Mouse (Mus musculus) MEL (cell line): ENCODE measurements around the gene Cuta. TPM values are rescaled to one million over a fixed set of nuclear protein-coding genes. Genes with fewer than 3 reads are reported as not detected.

Source experiments
- DNase-seq: peaks from one replicate; pipeline ENCODE4 v3.0.0; 2011; ENCODE audit warnings: low read depth, low spot score
- H3K27ac ChIP-seq: 2 replicates; pipeline ENCODE4 v1.5.1; 2012; ENCODE audit warnings: low read depth, mild to moderate bottlenecking, control low read depth, low read length, moderate library complexity; ENCODE audit not compliant: control insufficient read depth
- H3K27me3 ChIP-seq, 2 experiments: fragments of 150-350 bp in 1 of 2; sonication (generic) in 1 of 2; 2 replicates each; pipeline ENCODE4 v1.6.1; 2012; ENCODE audit warnings: low read length in 2 of 2, mild to moderate bottlenecking in 2 of 2, improper control_type of control experiment in 1 of 2, moderate library complexity in 1 of 2; ENCODE audit not compliant: insufficient read depth in 2 of 2, control insufficient read depth in 1 of 2
- H3K36me3 ChIP-seq, 2 experiments: 2 replicates each; pipeline ENCODE4 v1.6.1; 2012 to 2014; ENCODE audit warnings: low read length in 2 of 2, improper control_type of control experiment in 1 of 2, inconsistent platforms in 1 of 2, mild to moderate bottlenecking in 1 of 2; ENCODE audit not compliant: insufficient read depth in 2 of 2, control insufficient read depth in 1 of 2
- H3K4me1 ChIP-seq, 2 experiments: fragments of 150-350 bp in 1 of 2; sonication (generic) in 1 of 2; 2 replicates each; pipeline ENCODE4 v1.6.1; 2012; ENCODE audit warnings: low read length in 2 of 2, improper control_type of control experiment in 1 of 2, mild to moderate bottlenecking in 1 of 2; ENCODE audit not compliant: insufficient read depth in 2 of 2, control insufficient read depth in 1 of 2
- H3K4me3 ChIP-seq, 2 experiments: fragments of 150-350 bp in 1 of 2; sonication (generic) in 1 of 2; 2 replicates each; pipeline ENCODE4 v1.5.1; 2012; ENCODE audit warnings: low read depth in 2 of 2, low read length in 2 of 2, mild to moderate bottlenecking in 2 of 2, moderate library complexity in 2 of 2, control low read depth in 1 of 2, improper control_type of control experiment in 1 of 2; ENCODE audit not compliant: control insufficient read depth in 1 of 2, insufficient read depth in 1 of 2
- H3K79me2 ChIP-seq: 2 replicates; pipeline ENCODE4 v1.6.1; 2012; ENCODE audit warnings: mild to moderate bottlenecking, low read length, moderate library complexity; ENCODE audit not compliant: control insufficient read depth, poor library complexity, insufficient read depth
- H3K9ac ChIP-seq: 2 replicates; pipeline ENCODE4 v1.6.1; 2012; ENCODE audit warnings: low read depth, mild to moderate bottlenecking, control low read depth, low read length, moderate library complexity; ENCODE audit not compliant: control insufficient read depth, poor library complexity, severe bottlenecking
- H3K9me3 ChIP-seq: fragments of 150-350 bp; sonication (generic); replicated peaks from 2 replicates; pipeline ENCODE4 v1.6.1; 2012; ENCODE audit warnings: mild to moderate bottlenecking, low read length, improper control_type of control experiment, moderate library complexity; ENCODE audit not compliant: insufficient read depth
- BHLHE40 ChIP-seq: IDR thresholded peaks from 2 replicates; pipeline ENCODE4 v1.6.1; 2012; ENCODE audit warnings: low read depth, mild to moderate bottlenecking, inconsistent platforms, low read length, improper control_type of control experiment, borderline replicate concordance
- CHD2 ChIP-seq: IDR thresholded peaks from 2 replicates; pipeline ENCODE4 v1.6.1; 2011; ENCODE audit warnings: low read length, improper control_type of control experiment
- CTCF ChIP-seq, 3 experiments: IDR thresholded peaks in 2 of 3; conservative IDR thresholded peaks in 1 of 3; 2 replicates each; pipeline ENCODE4 v1.5.1; 2011 to 2012; ENCODE audit warnings: low read length in 3 of 3, low read depth in 2 of 3, mild to moderate bottlenecking in 2 of 3, improper control_type of control experiment in 1 of 3, inconsistent platforms in 1 of 3, mixed read lengths in 1 of 3, moderate library complexity in 1 of 3; ENCODE audit not compliant: control insufficient read depth in 1 of 3, insufficient read depth in 1 of 3, poor library complexity in 1 of 3, severe bottlenecking in 1 of 3
- ELF1 ChIP-seq: IDR thresholded peaks from 2 replicates; pipeline ENCODE4 v1.6.1; 2014; ENCODE audit warnings: low read depth, mild to moderate bottlenecking, inconsistent platforms, low read length, improper control_type of control experiment, moderate library complexity
- EP300 ChIP-seq, 2 experiments: IDR thresholded peaks; 2 replicates each; pipeline ENCODE4 v1.6.1; 2011; ENCODE audit warnings: improper control_type of control experiment in 2 of 2, low read length in 2 of 2, low read depth in 1 of 2, mild to moderate bottlenecking in 1 of 2
- GATA1 ChIP-seq: IDR thresholded peaks from 2 replicates; pipeline ENCODE4 v1.6.1; 2011; ENCODE audit warnings: low read depth, low read length, improper control_type of control experiment
- JUND ChIP-seq: IDR thresholded peaks from 2 replicates; pipeline ENCODE4 v1.6.1; 2011; ENCODE audit warnings: low read depth, mild to moderate bottlenecking, improper control_type of control experiment, low read length
- KAT2A ChIP-seq: conservative IDR thresholded peaks from 2 replicates; pipeline ENCODE4 v1.6.1; 2012; ENCODE audit warnings: low read depth, low read length, improper control_type of control experiment, inconsistent platforms
- MAFK ChIP-seq: IDR thresholded peaks from 2 replicates; pipeline ENCODE4 v1.6.1; 2011; ENCODE audit warnings: low read depth, mild to moderate bottlenecking, low read length, improper control_type of control experiment, borderline replicate concordance
- MXI1 ChIP-seq: IDR thresholded peaks from 2 replicates; pipeline ENCODE4 v1.6.1; 2011; ENCODE audit warnings: mild to moderate bottlenecking, low read depth, low read length, improper control_type of control experiment
- MYB ChIP-seq: IDR thresholded peaks from 2 replicates; pipeline ENCODE4 v1.6.1; 2011; ENCODE audit warnings: mild to moderate bottlenecking, low read depth, low read length, improper control_type of control experiment
- MYC ChIP-seq: IDR thresholded peaks from 2 replicates; pipeline ENCODE4 v1.6.1; 2011; ENCODE audit warnings: low read depth, mild to moderate bottlenecking, low read length, improper control_type of control experiment, moderate library complexity
- POLR2A ChIP-seq, 2 experiments: IDR thresholded peaks; 2 replicates each; pipeline ENCODE4 v1.6.1; 2011 to 2012; ENCODE audit warnings: low read length in 2 of 2, mild to moderate bottlenecking in 2 of 2, control low read depth in 1 of 2, improper control_type of control experiment in 1 of 2, low read depth in 1 of 2, moderate library complexity in 1 of 2; ENCODE audit not compliant: control insufficient read depth in 1 of 2, insufficient read depth in 1 of 2, poor library complexity in 1 of 2
- POLR2AphosphoS2 ChIP-seq: IDR thresholded peaks from 2 replicates; pipeline ENCODE4 v1.6.1; 2011; ENCODE audit warnings: low read length, improper control_type of control experiment
- RCOR1 ChIP-seq: IDR thresholded peaks from 2 replicates; pipeline ENCODE4 v1.6.1; 2012; ENCODE audit warnings: low read depth, mild to moderate bottlenecking, inconsistent platforms, low read length, improper control_type of control experiment
- SMC3 ChIP-seq: IDR thresholded peaks from 2 replicates; pipeline ENCODE4 v1.6.1; 2011; ENCODE audit warnings: low read depth, low read length, improper control_type of control experiment
- TAL1 ChIP-seq: IDR thresholded peaks from 2 replicates; pipeline ENCODE4 v1.6.1; 2012; ENCODE audit warnings: mild to moderate bottlenecking, inconsistent platforms, low read length, moderate library complexity, mixed read lengths
- TCF12 ChIP-seq: IDR thresholded peaks from 2 replicates; pipeline ENCODE4 v1.6.1; 2014; ENCODE audit warnings: low read depth, mild to moderate bottlenecking, inconsistent platforms, low read length, improper control_type of control experiment, moderate library complexity
- UBTF ChIP-seq: IDR thresholded peaks from 2 replicates; pipeline ENCODE4 v1.6.1; 2012; ENCODE audit warnings: low read depth, mild to moderate bottlenecking, inconsistent platforms, low read length, improper control_type of control experiment, moderate library complexity, borderline replicate concordance; ENCODE audit not compliant: insufficient read depth
- ZKSCAN1 ChIP-seq: IDR thresholded peaks from 2 replicates; pipeline ENCODE4 v1.6.1; 2012; ENCODE audit warnings: low read depth, mild to moderate bottlenecking, inconsistent platforms, low read length, improper control_type of control experiment, moderate library complexity
- ZMIZ1 ChIP-seq: IDR thresholded peaks from 2 replicates; pipeline ENCODE4 v1.6.1; 2012; ENCODE audit warnings: low read depth, mild to moderate bottlenecking, inconsistent platforms, low read length, improper control_type of control experiment, moderate library complexity
- polyA plus RNA-seq, 2 experiments: library from polyadenylated mRNA; stranded (reverse) in 1 of 2; unstranded in 1 of 2; fragments of >175 nt in 1 of 2; fragments of >200 nt in 1 of 2; gene quantifications; 2 replicates each; pipeline versions ENCODE4 v1.2.1 to v1.2.4; 2012; ENCODE audit warnings: low replicate concordance in 2 of 2, low read depth in 1 of 2; ENCODE audit not compliant: insufficient read length in 2 of 2, insufficient read depth in 1 of 2, missing spikeins in 1 of 2
- total RNA-seq: library from RNA; depleted of rRNA; stranded (reverse); fragments of 300-350 nt; gene quantifications from 2 replicates; pipeline ENCODE4 v1.2.3, GENCODE M21; 2012

Cuta gene
- total and polyA plus RNA-seq, 3 experiments, result 66.8 to 220 TPM; not detected in 1

DNA sequence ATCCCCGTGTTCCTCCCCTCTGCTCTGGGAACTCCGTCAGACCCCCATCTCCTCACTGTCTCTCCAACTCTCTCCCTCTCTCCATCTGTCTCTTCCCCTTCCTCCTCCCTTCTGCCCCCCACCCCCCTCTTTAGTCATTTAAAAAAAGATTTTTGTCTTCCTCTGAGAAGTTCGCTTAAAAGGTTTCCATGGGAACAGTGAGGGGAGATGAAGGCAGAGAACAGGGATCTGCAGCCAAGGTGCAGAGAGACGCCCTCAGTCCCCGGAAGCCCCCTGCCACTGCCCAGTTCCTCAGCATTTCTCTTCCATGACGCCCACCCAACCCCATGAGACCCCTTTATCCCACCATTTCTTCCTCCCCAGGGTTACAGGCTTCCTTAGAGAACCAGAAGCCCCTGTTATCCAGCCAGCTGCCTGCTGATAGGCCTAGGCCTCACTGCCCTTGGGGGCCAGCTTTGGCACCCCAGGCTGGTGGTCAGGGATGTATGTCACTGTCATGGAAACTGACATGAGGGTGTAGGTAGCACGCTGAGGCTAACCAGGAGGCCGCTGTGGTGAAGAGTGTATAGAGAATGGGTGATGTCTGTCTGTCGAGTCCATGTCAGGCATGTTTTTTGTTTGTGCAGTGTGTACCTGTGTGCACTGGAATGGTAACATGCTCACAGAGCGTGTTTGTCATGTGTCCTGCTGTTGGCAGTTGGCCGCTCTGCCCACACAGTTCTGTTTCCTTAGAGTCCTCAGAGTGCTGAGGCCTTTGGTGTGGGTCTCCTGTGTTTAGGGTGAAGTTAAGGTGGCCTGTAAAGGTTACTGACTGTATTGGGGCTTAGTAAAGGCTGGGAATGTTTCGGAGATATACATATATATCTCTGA lies 8.1 kb upstream of the Cuta start:
- no peaks in the 10 kb centered on the region for H3K27me3 ChIP-seq
- H3K4me1 ChIP-seq, result peaks cover 0 to 16% of the 10 kb centered on the region in 2 experiments; a peak in 2 of 4 replicates
- no peaks in the 10 kb centered on the region for H3K9me3 ChIP-seq
- no peaks in the 10 kb centered on the region for H3K79me2 ChIP-seq
- H3K9ac ChIP-seq, result no peak overlapping the region
- TF ChIP-seq MYC (no peak), POLR2A (IDR thresholded peaks at IDR 0.05; ENCODE audit: control insufficient read depth in 1 of 2, insufficient read depth in 1 of 2, low read depth in 1 of 2, low read length in 2 of 2, poor library complexity in 1 of 2) (no peak), BHLHE40 (no peak), SMC3 (no peak), GATA1 (no peak), EP300 (IDR thresholded peaks at IDR 0.05; ENCODE audit: low read depth in 1 of 2, low read length in 2 of 2) (no peak), ZKSCAN1 (no peak), TCF12 (no peak), RCOR1 (no peak), CHD2 (no peak), TAL1 (no peak), MAFK (no peak), ZMIZ1 (no peak)
- no peak overlapping the region for H3K27ac ChIP-seq
- no peak overlapping the region for H3K4me3 ChIP-seq
- no peak for DNase-seq
- peaks cover 0 to 3% of the 10 kb centered on the region in 2 experiments; a peak in 1 of 4 replicates for H3K36me3 ChIP-seq

DNA sequence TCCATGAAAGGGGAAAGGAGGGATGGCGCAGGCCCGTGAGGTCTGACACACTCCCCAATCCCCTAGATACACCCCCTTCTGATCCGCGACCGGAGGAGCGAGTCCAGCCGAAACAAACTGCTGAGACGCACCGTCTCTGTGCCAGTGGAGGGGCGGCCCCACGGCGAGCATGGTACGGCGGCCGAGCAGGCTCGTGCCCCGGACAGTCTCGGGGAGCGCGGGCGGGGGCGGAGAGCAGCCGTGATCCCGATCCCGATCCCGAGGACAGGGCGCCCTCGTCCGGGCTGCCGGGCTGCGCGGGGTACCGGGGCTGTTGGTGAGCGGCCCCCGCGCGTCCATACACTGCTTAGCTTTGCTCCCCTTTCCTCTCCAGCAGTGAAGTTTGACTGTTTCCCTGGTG lies 7.2 kb upstream of the Cuta start:
- peaks cover 0 to 3% of the 10 kb centered on the region in 2 experiments; a peak in 1 of 4 replicates for H3K36me3 ChIP-seq
- no peak overlapping the region for H3K4me3 ChIP-seq
- H3K79me2 ChIP-seq, result peaks cover 2% of the 10 kb centered on the region; the same call in 1 of the 2 replicates
- peaks cover 0 to 21% of the 10 kb centered on the region in 2 experiments; a peak in 2 of 4 replicates for H3K4me1 ChIP-seq
- no peak for DNase-seq
- no peak overlapping the region for H3K9ac ChIP-seq
- no peaks in the 10 kb centered on the region for H3K27me3 ChIP-seq
- TF ChIP-seq GATA1 (no peak), MYC (no peak), JUND (no peak), ELF1 (no peak), TCF12 (no peak), CTCF (IDR thresholded peaks at IDR 0.05 in 2 of 3, conservative IDR thresholded peaks at IDR 0.05 in 1 of 3; ENCODE audit: control insufficient read depth in 1 of 3, insufficient read depth in 1 of 3, low read depth in 2 of 3, low read length in 3 of 3, poor library complexity in 1 of 3, severe bottlenecking in 1 of 3) (no peak), RCOR1 (no peak), BHLHE40 (no peak), MYB (no peak), MXI1 (no peak), SMC3 (no peak), KAT2A (no peak), UBTF (no peak), POLR2AphosphoS2 (no peak)
- no peaks in the 10 kb centered on the region for H3K9me3 ChIP-seq
- H3K27ac ChIP-seq, result no peak overlapping the region
